Mouse (Mus musculus): Measurements from ENCODE around the gene Ackr3.

Gene Ackr3

GRCm38 (mm10) chr1:90203783-90204690, at the start of gene Ackr3:
Ackr3 (plus strand) TSS chr1:90203980.
- peak; percentile 95 for DNase-seq (ENCODE audit: low spot score)

- DNase-seq (ENCODE audit: low spot score), result no peak
These were observed 47.2 kb upstream of the Ackr3 start for GRCm38 (mm10) chr1:90156589-90156988.

- DNase-seq (ENCODE audit: low spot score), result peak; percentile 52
These were observed 43.9 kb upstream of the Ackr3 start for GRCm38 (mm10) chr1:90159927-90160326.

GRCm38 (mm10) chr1:90161623-90162022, 42.2 kb upstream of the Ackr3 start:
- no peak for DNase-seq (ENCODE audit: low spot score)

- peak; percentile 58 for DNase-seq (ENCODE audit: low spot score)
These were observed 41.4 kb upstream of the Ackr3 start for GRCm38 (mm10) chr1:90162379-90162857.

GRCm38 (mm10) chr1:90163161-90163560, 40.6 kb upstream of the Ackr3 start:
- no peak for DNase-seq (ENCODE audit: low spot score)

GRCm38 (mm10) chr1:90164319-90164718, 39.5 kb upstream of the Ackr3 start:
- no peak for DNase-seq (ENCODE audit: low spot score)

- DNase-seq (ENCODE audit: low spot score), result no peak
These were observed 29.4 kb upstream of the Ackr3 start for GRCm38 (mm10) chr1:90174338-90174737.

- DNase-seq (ENCODE audit: low spot score), result no peak
These were observed 27.6 kb upstream of the Ackr3 start for GRCm38 (mm10) chr1:90176223-90176622.

- no peak for DNase-seq (ENCODE audit: low spot score)
These were observed 26.2 kb upstream of the Ackr3 start for GRCm38 (mm10) chr1:90177565-90177964.

- DNase-seq (ENCODE audit: low spot score), result no peak
These were observed 25.8 kb upstream of the Ackr3 start for GRCm38 (mm10) chr1:90177978-90178377.

- no peak for DNase-seq (ENCODE audit: low spot score)
These were observed 23.3 kb upstream of the Ackr3 start for GRCm38 (mm10) chr1:90180479-90180878.

GRCm38 (mm10) chr1:90180966-90181699, 22.6 kb upstream of the Ackr3 start:
- DNase-seq (ENCODE audit: low spot score), result no peak

- no peak for DNase-seq (ENCODE audit: low spot score)
These were observed 21.3 kb upstream of the Ackr3 start for GRCm38 (mm10) chr1:90182521-90182920.

GRCm38 (mm10) chr1:90183602-90184001, 20.2 kb upstream of the Ackr3 start:
- no peak for DNase-seq (ENCODE audit: low spot score)

GRCm38 (mm10) chr1:90186173-90186572, 17.6 kb upstream of the Ackr3 start:
- DNase-seq (ENCODE audit: low spot score), result no peak

GRCm38 (mm10) chr1:90186874-90187273, 16.9 kb upstream of the Ackr3 start:
- DNase-seq (ENCODE audit: low spot score), result no peak

GRCm38 (mm10) chr1:90189046-90189445, 14.7 kb upstream of the Ackr3 start:
- DNase-seq (ENCODE audit: low spot score), result no peak

GRCm38 (mm10) chr1:90201246-90201645, 2.5 kb upstream of the Ackr3 start:
- no peak for DNase-seq (ENCODE audit: low spot score)

- DNase-seq (ENCODE audit: low spot score), result no peak
These were observed 2.1 kb upstream of the Ackr3 start for GRCm38 (mm10) chr1:90201655-90202054.

GRCm38 (mm10) chr1:90202207-90202978, 1.4 kb upstream of the Ackr3 start:
- DNase-seq (ENCODE audit: low spot score), result peak; percentile 82

GRCm38 (mm10) chr1:90203341-90203740, 439 bp upstream of the Ackr3 start:
- no peak for DNase-seq (ENCODE audit: low spot score)
